Mouse (Mus musculus) brown adipose tissue, adult 24 weeks (tissue): ENCODE measurements at regions not wholly inside any gene's neighbourhood (a gene's known extent, or its start where the extent isn't known, plus 50 kb on each side); places are given as distances from the start of the nearest gene placed in this dataset.

Experiments used
- H3K27ac ChIP-seq: fragments of 200-500 bp; replicated peaks from 2 replicates; pipeline ENCODE4 v1.5.1; 2012; ENCODE audit warnings: low read depth, mild to moderate bottlenecking, low read length
- H3K4me1 ChIP-seq: fragments of 200-500 bp; 2 replicates; pipeline ENCODE4 v1.6.1; 2012; ENCODE audit warnings: low read length, mixed read lengths; ENCODE audit not compliant: control insufficient read depth, insufficient read depth, insufficient read length
- H3K4me3 ChIP-seq: fragments of 200-500 bp; 2 replicates; pipeline ENCODE4 v1.5.1; 2012; ENCODE audit warnings: low read depth, mild to moderate bottlenecking, low read length, moderate library complexity; ENCODE audit not compliant: insufficient read depth

DNA sequence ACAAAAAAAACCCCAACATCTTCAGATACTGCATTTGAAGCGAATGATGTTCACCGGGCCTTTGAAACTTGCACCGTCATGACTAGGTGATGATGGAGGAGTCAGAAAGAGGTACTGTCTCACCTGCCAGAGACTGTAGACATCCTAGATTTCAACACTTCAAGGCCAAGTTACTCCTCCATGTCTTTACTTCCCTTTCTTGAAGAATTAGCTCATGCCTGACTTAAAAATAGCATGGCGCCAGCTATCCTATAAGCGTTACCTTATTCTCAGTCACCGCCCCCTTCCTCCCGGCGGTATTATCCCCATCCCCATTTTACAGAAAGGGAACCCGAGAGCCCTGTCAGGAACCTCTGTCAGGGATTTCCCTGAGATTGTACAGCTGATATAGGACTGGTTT is 374.4 kb upstream of the Gm10131 start:
- no peak overlapping the region for H3K27ac ChIP-seq
- no peaks in the 10 kb centered on the region for H3K4me1 ChIP-seq
- H3K4me3 ChIP-seq = no peak overlapping the region

DNA sequence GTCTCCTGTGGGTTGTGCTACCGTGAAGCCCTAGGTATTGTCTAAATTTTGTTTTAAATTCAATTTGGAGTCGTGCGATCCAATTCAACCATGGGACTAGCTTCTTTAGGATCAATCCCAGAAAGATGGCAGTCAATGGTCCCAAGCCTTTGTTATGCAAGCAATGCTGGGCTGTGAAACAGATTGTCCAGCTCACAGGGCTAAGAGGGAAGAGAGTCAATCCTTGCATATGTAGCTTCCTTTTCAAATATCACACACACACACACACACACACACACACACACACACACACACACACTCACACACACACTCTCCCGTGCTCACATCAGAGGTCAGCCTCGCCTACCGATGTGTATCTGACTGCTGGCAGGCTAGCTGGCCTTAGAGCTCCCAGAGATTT is 373.8 kb upstream of the Gm10131 start:
- no peak overlapping the region for H3K4me3 ChIP-seq
- H3K4me1 ChIP-seq = no peaks in the 10 kb centered on the region
- no peak overlapping the region for H3K27ac ChIP-seq

DNA sequence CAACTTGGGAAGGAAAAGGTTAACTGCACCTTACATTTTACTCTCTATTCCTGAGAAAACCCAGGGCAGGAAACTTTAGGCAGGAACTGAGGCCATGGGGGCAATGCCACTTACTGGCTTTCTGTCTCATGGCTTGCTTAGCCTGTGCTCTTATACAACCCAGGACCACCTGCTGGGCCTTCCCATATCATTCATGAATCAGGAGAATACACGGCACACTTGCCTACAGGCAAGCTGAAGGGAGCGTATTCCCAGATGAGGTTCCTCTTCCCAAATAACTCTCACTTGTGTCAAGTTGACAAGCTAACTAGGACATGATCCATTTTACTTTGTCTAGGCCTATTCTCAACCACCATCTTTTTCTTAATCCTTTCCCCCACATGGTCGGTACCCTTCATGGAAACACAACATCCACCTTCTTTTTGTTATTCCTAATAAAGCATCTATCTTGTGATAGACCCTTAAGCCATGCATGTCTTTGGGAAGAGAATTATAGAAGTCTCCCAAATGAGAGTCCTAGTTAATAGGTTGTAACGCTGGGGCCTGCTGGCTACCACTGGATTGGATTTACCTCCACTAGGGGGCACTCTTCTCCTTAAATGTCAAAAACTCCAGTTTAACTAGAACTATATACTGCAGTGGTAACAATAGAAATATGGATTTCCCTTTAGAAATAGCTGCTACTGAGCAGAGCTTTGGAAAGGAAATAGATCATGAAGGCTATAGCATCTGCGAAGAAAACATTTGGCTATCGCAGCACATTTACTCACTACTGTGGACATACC is 373.2 kb upstream of the Gm10131 start:
- Histone ChIP-seq H3K4me3 (no peak overlapping the region), H3K27ac (no peak overlapping the region), H3K4me1 (no peaks in the 10 kb centered on the region)

DNA sequence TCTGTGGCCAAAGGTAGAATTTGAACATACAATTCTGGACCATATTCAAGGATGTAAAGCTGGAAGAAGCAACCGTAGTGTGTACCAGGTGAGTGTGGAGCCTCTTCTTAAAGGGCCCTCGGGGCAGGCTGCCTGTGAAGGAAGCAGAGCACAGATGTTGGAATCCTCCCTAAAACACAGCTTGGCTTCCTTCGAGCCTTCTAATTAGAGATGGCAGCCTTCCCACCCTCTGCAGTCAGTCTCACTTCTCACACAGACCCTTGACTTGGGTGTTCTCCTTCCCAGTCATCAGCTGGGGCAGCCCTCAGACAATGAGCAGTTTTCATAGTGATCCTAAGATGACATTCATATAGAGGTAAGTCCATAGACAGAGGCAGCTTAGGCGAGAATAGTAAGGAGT is 371.7 kb upstream of the Gm10131 start:
- Histone ChIP-seq H3K27ac (no peak overlapping the region), H3K4me3 (no peak overlapping the region), H3K4me1 (no peaks in the 10 kb centered on the region)

DNA sequence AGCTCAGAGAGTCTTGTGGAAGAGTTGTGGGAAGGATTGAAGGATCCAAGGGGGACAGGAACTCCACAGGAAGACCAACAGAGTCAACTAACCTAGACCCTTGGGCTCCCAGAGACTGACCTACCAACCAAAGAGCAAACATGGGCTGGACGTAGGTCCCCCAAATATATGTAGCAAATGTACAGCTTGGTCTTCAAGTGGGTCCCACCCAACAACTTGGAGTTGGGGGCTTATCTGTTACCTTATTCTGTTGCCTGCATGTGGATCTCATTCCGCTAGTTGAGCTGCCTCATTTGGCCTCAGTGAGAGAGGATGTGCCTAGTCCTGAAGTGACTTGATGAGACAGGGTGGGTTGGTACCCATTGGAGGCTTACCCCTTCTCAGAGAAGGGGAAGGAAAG is 371.1 kb upstream of the Gm10131 start:
- Histone ChIP-seq H3K27ac (no peak overlapping the region), H3K4me3 (no peak overlapping the region), H3K4me1 (no peaks in the 10 kb centered on the region)

DNA sequence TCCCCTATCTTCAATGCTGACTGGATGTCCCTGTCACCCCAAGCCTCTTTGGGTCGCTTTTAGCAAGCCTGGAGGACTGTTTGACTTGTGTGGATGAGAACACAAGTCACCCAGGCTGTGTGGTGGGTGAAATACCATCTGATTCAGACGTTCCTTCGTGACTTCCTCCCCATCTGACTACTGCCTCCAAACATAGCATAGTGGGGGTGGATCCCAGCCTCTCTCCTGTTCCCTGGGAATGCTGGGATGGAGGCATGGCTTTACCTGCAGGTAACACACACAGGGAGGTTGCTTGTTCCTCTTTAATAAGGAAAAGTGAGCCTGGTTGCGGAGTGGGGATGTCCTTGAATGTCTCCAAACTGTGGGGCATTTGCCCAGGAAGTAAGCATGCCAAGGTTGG is 369.0 kb upstream of the Gm10131 start:
- Histone ChIP-seq H3K4me3 (no peak overlapping the region), H3K4me1 (no peaks in the 10 kb centered on the region), H3K27ac (no peak overlapping the region)

DNA sequence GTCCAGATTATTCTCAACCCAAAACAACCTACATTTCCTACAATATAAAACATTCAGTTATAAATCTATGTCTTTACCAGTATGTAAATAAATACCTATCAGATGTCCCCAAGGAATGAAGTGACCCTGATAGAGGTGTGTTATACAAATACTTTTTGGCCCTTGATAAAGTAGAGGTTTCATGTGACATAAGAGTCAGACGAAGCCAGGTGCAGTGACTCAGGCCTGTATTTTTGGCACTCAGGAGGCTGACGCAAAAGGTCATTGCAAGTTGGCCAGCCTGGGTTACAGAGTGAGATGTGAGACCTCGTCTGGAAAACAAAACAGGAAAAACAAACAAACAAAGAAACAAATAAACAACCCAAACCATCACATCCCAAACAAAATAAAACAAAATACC is 367.4 kb upstream of the Gm10131 start:
- no peak overlapping the region for H3K27ac ChIP-seq
- H3K4me1 ChIP-seq = no peaks in the 10 kb centered on the region
- no peak overlapping the region for H3K4me3 ChIP-seq

DNA sequence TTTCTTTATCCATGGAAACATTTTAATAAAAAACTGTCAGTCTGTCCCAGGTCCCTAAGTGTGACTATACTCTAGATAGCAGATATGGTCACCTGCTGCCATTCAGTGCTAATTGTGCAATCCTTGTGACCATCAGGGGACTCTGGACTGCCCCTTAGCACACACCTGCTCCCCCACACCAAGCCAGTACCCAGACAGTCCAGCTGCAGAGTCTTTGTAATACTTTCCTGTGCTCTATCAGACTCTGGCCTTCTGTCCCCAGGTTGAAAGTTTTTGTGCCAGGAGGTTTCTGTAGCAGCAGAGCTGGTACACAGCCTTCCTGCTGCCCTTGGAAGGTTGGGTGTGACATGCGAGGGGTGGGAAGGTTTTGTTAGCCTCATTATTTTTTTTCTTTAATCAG is 366.9 kb upstream of the Gm10131 start:
- H3K4me3 ChIP-seq = no peak overlapping the region
- no peak overlapping the region for H3K27ac ChIP-seq
- H3K4me1 ChIP-seq = no peaks in the 10 kb centered on the region

DNA sequence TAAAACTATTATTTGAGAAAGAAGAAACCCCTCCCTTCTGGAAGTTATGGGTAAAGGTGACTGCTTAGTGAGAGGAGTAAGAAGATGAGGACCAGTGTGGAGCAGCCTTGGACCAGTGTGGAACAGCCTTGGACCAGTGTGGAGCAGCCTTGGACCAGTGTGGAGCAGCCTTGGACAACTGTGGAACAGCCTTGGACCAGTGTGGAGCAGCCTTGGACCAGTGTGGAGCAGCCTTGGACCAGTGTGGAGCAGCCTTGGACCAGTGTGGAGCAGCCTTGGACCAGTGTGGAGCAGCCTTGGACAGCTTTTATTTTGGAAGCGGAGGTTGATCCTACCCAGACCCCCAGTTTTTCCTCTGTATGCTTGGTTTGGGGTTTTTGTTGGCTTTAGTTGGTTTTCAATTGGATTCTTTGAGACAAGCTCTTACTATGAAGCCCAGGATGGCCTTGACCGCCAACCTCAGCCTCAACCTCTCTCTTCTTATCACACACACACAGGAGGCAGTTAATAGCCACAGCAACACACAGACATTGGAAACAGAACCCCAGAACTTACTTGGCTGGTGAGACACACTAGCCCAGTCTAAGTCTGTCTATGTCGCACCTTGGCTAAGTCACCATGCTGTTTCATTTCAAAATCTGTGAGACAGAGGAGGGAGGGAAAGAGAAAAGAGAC is 364.7 kb upstream of the Gm10131 start:
- no peak overlapping the region for H3K4me3 ChIP-seq
- no peaks in the 10 kb centered on the region for H3K4me1 ChIP-seq
- no peak overlapping the region for H3K27ac ChIP-seq

DNA sequence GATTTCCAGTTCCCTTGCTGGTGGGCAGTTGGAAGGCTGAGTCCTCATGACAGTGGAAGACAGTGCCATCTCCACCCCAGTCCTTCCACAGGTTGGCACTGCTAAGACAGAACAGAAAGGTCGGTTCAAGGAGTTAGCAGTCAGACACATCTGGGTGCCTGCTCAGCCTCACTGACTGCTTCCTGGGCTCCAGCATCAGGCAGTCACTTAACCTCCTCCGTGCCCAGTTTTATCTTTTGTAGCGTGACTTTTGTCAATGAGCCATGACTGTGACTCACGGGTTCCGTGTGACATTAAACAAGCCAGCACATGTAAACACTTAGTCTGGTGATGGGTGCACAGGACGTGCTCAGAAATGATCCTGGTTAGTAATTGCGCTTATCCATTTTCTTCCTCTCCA is 363.1 kb upstream of the Gm10131 start:
- Histone ChIP-seq H3K27ac (no peak overlapping the region), H3K4me3 (no peak overlapping the region), H3K4me1 (no peaks in the 10 kb centered on the region)

DNA sequence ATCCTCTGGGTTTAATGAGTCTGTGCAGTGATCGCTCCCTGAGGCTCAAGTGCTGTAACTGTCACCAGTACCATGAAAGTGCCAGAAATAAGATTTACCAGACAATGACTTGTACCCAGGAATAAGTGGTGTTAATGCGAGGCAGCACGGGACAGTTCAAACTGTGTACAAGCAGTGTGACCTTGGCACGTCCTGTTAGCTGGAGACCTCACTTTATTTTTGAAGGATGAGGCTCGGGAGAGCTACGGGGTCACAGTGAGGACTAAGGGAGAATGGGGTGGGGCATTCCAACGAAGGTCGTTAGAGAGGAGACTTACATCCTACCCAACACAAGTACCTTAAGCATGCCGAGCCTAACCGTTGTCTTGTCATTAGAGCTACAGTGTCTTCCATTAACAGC is 362.2 kb upstream of the Gm10131 start:
- no peak overlapping the region for H3K27ac ChIP-seq
- H3K4me1 ChIP-seq = no peaks in the 10 kb centered on the region
- no peak overlapping the region for H3K4me3 ChIP-seq

DNA sequence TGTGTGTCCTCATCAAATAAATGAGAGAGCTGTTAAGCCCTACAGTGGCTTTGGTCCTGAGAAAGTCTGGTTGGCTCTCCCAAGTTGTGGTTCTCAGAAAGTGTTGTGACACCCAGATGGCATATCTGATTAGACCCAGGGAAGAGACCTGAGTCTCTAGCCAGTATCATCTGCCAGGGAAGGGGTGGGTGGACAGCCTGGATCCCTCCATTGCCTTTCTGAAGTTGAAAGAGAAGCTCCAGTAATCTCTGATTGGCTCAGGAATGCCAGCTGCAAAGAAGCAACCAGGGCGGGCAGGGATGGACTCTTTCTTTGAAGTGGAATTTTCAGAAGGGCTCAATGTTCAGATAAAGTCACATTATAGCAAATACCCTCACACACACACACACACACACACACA is 361.8 kb upstream of the Gm10131 start:
- H3K4me1 ChIP-seq = no peaks in the 10 kb centered on the region
- H3K27ac ChIP-seq = no peak overlapping the region
- no peak overlapping the region for H3K4me3 ChIP-seq

DNA sequence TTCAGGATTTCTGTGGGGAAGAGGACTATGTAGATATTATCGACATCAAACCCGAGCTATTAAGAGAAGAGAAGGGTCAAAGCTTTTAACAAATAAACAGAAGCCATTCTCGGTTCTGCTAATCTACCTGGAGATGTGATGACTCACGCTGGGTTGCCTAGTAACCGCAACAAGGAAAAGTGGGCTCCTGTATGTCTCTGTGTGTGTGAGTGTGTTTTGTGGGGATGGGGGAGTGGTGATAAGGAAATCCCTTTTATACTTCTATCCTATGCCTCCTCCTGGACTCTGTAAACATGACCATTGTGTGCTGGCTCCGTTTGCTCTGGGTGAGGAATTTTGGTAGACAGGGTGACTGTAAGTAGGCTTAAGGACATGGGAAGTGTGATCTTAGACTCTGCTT is 361.3 kb upstream of the Gm10131 start:
- H3K4me1 ChIP-seq = no peaks in the 10 kb centered on the region
- no peak overlapping the region for H3K27ac ChIP-seq
- no peak overlapping the region for H3K4me3 ChIP-seq

DNA sequence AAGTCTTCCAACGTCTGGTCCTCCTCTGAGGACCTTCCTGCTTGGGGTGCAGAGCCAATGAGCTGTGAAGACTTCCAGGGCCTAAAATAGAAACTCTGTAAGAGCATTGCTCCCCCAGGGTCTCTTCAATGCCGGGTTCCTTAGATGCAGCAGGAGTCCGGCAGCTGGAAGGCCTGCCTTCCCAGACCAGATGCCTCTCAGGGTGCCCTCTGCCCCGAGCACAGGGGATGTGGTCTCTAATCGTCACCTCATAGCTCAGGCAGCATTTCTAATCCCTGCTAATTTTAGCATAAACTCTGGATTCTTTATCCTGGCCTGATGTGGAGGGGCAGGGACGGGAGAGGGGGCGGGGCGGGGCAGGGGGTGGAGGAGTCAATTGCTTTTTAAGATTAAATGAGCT is 360.9 kb upstream of the Gm10131 start:
- H3K27ac ChIP-seq = no peak overlapping the region
- no peaks in the 10 kb centered on the region for H3K4me1 ChIP-seq
- no peak overlapping the region for H3K4me3 ChIP-seq

DNA sequence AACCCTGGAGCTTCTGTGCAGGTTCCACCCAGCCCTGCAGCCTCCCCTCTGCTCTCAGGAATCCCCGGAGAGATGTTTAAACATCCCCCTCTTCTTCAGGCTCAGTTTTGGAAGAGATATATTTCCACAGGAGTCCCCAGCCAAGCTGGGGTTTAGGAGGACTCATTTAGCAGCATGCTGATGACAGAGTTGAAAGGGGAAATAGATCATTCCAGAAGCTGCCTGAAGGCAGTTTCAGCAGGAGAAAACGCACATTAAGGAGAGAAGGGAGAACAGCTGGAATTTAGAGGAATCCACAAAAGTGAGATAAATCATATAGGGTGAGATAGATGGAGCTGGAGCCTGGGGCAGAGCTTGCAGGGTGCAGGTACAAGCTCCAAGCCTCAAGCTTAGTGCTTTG is 357.6 kb upstream of the Gm10131 start:
- no peak overlapping the region for H3K27ac ChIP-seq
- H3K4me3 ChIP-seq = no peak overlapping the region
- no peaks in the 10 kb centered on the region for H3K4me1 ChIP-seq

DNA sequence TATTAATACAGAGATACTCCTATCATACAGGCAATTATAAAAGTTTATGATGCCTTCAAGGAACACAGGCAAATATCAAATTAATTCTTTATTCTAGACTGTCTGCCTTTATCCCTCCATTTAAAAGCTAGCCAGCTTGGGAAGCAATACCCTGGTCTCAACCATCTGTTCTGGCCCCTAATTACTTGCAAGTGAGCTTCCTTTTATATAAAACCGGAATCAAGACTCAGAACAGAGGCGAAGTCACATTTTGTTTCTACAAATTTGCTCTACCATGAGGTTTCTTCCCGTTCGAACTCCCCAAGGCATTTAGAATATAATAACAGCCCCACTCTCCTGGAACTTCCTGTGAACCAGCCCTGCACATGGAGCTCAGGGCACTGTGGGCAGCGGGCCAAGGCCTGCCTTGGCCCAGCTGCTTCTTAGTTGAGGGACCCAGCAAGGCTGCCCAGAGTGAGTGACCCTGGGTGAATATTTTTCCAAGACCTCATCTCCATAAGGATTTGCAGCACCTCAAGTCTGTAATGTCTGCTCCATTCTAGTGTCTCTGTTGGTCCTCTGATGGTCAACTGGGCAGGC is 355.3 kb upstream of the Gm10131 start:
- Histone ChIP-seq H3K4me1 (no peaks in the 10 kb centered on the region), H3K27ac (no peak overlapping the region), H3K4me3 (no peak overlapping the region)
